Mouse (Mus musculus) adrenal gland, postnatal 36 days (tissue): ENCODE measurements around the gene 2610507B11Rik. TPM values are rescaled to one million over a fixed set of nuclear protein-coding genes. Genes with fewer than 3 reads are reported as not detected.

Experiments
- DNase-seq, 2 experiments: peaks; one replicate each; pipeline ENCODE4 v3.0.0; 2021; ENCODE audit warnings: mixed read lengths in 1 of 2
- total RNA-seq, 2 experiments: library from RNA; stranded (reverse); gene quantifications; 2 replicates each; pipeline ENCODE4 v1.2.3; 2021

Gene 2610507B11Rik
- total RNA-seq, 2 experiments from 2014 or later, result 150 to 176 TPM

DNA sequence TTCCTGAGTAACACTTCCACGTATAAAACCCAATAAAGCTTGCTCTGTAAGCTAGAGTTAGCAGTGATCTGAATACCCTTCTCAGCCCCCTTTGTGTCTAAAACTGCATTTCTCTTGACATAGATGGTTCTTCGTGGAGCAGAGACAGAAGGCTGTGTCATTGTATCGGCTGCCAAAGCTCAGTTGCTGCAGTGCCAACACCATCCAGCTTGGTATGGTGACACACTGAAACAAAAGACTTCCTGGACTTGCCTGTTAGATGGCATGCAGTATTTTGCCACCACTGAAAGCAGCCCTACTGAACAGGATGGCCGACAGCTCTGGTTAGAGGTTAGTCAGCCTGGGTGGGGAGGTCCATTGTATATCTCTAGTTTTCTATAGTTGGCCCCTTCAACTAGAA lies 18.0 kb downstream of the 2610507B11Rik start:
- DNase-seq, result no peak

DNA sequence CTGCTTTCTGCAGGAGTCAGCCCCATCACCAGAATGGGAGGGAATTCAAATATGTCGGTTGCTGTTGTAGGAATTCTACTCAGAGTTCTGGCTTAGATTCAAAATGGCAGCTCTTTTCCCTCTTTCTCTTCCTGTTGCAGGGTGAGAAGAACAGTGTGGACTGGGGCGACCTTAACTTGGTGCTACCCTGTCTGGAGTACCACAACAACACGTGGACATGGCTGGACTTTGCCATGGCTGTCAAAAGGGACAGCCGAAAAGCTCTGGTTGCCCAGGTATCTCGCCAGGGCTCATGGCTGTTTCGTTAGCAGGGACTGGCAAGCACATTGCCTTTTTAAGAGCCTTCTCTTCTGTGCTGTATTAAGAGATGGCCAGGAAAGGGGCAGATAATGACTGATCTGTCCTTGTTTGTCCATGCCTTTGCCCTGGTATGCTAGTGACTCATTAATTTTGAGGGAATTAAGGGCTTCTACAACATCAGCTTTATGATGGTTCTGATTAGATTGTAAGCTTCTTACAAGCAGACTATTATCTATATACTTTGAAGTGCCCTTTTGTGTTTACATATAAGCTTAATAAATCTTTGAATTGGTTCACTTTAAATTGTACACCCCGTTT lies 27.7 kb downstream of the 2610507B11Rik start:
- DNase-seq, result no peak

DNA sequence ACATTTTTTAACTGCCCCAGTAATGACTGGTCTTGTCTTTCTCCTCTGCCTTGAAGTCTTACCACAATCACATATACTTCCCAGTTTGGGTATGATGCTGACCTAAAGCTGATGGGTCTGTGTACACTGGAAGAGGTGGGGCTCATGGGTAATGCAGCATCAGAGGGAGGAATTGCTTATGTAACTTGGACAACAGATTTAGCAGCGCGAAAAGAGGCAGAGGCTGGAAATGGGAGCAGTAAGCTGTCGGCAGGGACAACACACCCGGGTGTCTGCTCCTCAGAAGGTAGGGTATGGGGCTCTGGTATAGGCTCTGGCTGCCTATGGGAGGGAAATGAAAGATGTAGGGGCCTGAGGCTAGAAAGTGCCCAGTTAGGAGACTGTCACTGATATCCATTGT lies 29.1 kb downstream of the 2610507B11Rik start, which contains the start of gene BC030499:
Gene BC030499, plus strand, starts transcription at position 188 of the 400 bp plus-strand sequence.
- no peak for DNase-seq

DNA sequence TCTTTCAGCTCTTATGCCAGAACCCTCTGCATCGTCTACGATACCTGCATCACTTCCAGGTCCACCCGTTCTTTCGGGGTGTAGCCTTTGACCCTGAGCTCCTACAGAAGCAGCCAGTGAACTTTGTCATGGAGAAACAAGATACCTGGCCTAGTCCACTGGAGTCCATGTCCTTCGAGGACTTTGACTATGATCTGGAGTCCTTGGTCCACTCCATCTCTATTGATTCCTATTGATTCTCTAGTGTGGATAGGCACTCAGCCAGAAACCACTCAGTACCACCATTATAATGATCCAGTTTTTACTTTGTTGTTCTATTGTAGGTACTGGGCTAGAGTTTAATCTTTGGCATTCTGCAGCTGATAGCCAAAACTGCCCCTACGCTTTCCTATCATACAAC lies 33.0 kb downstream of the 2610507B11Rik start:
- DNase-seq, result no peak

DNA sequence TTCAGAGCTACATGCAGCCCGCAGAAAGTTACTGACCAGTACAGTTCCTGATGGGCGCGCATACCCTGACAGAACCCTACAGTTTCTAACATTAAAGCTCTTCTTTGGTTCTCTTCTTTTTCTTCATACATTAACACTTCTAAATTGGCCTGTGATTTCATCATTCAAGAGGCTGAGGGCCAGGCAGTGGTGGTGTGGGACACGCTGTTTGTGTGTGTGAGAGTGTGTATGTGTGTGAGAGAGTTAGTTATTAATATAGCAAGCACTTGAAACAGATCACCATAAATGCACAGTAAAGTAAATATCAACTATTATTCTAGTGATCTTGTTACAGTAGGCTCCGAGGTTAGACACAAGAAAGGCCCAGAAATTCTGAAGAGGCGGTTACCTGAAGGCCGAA lies 39.4 kb downstream of the 2610507B11Rik start:
- no peak for DNase-seq

DNA sequence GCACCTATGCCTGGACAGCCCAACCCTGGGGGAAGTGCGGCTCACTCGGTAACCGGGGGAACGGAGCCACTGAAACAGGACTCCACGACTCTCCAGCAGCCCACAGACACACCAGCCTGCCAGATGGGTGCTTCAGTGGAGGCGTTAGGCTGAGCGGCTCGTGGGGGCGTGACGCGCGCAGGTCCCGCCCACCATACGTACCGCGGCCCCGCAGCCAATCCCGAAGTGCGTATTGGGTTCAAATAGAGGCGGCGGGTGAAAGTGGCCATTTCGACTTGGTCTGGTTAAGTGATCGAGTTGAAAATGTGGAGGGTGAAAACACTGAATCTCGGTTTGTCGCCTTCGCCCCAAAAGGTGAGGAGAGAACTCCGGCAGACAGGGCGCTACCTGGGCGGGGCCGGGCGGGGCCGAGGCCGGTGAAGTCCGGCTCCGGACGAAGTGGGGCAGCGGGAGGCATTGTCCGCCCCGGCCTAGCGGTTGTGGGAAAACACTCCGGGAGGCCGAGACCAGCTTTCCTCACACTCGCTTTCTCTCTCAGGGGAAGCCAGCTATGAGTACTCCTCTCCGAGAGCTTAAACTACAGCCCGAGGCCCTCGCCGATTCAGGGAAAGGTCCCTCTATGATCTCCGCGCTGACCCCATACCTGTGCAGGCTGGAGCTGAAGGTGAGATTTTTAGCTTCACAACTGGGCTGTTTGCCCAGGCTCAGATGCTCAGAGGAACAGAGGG lies 40.0 kb downstream of the 2610507B11Rik start, which contains the start of gene Spag5:
Gene Spag5, plus strand, starts transcription at position 173 of the 728 bp plus-strand sequence.
- peak; percentile 91 to 93 for DNase-seq

DNA sequence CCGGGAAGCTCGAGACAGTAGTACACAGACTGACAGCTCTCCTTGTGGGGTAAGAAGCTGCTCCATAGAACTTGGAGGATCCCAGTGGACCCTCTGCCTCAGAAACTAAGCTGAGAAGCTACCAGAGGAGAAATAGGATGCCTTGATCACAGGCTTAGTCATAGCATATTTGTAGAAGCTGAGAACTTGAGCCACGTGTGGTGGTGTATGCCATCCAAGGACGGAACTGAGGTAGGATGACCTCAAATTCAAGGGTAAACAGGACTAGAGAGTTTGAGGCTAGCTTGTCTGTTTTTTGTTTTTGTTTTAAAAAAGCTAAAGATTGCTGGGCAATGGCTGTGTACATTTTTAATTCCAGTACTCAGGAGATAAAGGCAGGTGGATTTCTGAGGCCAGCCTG lies 43.7 kb downstream of the 2610507B11Rik start:
- DNase-seq, result peak in 1 of 2 experiments; percentile 24

DNA sequence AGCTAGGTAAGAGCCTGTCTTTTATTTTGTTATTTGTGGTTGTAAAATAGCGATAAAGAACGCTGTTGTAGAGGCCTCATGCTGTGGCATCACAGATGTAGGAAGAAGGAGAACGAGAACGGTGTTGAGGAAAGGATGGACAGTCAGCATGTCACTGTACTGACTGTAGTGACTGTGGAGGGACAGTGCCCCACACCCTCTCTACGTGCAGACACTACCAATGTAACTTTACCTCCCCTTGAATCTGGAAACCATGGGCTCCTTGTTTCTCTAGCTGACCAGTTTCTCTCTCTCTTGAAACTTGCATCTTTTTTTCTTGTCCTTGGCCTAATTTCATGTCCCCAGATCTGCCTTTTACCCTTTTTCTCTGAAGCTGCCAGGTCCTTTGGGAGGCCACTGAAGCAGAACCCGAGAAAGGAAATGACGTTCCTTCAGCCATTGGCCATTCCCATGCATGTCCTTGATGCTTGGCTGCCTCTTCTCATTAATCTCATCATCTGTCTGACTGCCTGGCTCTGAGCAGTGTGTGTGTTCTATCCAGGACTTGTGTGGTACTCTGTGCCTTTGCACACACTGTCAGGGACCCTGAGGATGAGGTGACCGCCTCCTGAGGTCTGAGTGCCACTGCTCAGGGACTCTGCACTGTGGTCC lies 49.4 kb downstream of the 2610507B11Rik start:
- peak; percentile 45 to 51 for DNase-seq

DNA sequence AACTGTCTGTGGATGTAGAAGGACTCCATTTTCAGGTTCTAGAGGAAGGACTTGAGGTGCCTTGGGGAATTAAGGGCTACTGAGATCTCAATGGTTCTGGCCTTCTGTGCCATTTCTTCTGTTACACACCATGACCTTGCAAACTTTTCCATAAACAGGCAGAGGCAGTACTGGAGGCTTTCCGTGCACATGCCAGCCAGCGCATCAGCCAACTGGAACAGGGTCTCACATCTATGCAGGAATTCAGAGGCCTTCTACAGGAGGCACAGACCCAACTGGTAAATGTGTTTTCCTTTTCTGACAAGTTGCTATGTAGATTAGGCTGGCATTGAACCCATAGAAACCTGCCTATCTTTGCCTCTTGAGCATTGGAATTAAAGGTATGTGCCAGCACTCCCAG lies 52.1 kb downstream of the 2610507B11Rik start:
- peak; percentile 41 to 47 for DNase-seq

DNA sequence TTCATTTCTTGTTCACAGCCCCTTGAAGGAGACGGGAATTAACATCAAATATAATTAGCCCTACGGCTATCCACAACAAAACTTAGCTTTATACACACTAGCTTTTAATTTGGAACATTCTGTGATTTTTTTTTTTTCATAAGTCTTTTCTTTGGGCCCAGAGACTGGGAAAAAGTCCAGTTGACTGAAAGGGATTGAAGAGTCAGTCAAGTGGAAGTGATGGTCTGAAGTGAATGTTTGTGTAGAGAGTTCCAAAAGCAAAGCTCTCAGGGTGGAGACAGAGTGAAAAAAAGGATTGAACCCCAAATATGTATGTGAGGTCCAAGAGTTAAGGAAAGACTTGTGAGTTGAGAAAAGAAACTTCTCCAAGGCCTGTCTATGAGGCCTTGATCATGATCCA lies 56.9 kb downstream of the 2610507B11Rik start:
- DNase-seq, result no peak

DNA sequence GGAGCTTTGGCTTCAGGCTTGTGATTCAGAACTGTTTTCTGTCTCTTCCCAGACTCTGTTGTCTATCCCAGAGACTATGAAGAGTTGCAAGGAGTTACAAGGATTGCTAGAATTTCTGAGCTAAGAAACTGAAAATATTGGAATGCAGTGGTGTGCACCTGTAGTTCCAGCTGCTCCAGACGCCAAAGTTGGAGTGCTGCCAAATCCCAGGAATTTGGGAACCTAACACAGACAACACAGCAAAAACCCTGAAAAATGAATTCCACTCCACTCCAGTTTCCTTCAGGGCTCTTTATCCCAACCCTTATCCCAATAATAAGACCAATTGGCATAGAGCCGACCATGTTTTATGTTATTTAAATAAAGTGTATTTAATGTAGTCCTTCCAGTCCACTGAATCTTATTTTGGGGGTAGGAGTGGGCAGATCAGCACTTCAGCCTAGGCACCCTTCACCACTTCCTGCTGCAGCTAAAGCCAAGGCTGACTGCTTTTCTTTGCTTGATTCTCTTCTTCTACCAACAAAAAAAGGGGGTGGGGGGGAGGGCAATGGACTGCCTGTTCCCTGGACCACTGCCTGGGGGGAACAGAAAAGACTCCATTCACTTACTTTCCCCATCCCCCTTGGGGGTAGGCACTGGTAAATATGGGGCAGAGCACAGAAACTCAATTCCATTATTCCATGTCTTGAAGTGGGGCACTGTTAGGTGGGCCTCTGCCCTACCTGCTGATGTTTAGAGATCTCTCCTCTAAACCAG lies 60.7 kb downstream of the 2610507B11Rik start:
- DNase-seq, result no peak

DNA sequence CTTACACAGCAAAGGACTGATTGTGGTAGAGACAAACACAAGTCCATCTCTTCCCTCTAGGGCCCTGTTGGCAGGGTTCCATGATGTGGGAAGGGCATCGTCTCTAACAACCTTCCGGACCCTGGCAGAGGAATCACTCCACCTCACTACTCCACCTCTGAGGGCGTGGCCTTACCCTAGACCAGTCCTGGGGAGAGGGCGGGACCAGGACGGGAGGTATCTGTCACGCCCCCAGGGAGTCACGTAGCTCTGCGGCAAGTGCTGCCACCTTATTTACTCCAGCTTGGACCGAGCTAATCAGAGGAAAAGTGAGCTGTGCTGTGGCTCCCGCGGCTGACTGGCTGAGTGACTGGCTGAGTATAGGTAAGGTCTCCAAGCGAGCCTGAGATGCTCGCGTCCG lies 61.3 kb downstream of the 2610507B11Rik start, which contains the start of gene Aldoc:
Gene Aldoc, plus strand, starts transcription at position 109 of the 400 bp plus-strand sequence.
- DNase-seq, result peak; percentile 90 to 91

DNA sequence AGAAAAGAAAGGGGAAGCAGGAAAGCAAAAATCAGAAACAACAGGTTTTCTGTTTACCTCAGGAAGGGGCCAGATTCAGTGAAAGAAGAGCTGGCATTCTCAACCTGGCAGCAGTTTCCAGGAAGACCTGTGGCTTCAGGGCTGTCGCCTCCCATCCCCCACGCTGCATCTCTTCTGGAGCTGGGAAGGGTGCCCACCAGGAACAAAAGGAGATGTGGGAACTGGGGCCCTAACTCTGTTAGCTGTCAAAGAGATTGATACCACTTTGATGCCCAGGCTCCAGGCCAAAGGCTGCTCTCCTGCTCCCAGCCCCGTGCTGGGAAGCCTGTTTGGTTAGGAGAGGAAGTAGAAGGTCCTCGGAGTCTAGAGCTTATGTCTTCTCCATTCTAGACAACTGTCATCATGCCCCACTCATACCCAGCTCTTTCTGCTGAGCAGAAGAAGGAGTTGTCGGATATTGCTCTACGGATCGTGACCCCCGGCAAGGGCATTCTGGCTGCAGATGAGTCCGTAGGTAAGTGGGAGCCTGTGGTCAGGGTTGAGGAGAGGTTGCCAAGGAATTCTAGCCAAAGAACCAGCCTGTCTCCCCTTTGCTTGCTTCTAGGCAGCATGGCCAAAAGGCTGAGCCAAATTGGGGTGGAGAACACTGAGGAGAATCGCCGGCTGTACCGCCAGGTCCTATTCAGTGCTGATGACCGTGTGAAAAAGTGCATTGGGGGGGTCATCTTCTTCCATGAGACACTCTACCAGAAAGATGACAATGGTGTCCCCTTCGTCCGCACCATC lies 62.6 kb downstream of the 2610507B11Rik start:
- no peak for DNase-seq

DNA sequence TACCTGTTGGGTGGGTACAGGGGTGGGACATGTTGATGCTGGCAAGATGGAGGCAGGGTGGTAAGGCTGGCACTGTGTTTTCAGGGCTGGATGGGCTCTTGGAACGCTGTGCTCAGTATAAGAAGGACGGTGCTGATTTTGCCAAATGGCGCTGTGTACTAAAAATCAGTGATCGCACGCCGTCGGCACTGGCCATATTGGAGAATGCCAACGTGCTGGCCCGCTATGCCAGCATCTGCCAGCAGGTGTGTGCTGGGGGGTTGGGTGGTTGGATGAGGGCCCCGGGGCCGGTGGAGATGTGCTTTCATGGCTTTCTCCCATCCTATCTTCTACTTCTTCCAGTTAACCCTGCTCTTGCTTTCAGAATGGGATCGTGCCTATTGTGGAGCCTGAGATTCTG lies 63.4 kb downstream of the 2610507B11Rik start:
- no peak for DNase-seq

DNA sequence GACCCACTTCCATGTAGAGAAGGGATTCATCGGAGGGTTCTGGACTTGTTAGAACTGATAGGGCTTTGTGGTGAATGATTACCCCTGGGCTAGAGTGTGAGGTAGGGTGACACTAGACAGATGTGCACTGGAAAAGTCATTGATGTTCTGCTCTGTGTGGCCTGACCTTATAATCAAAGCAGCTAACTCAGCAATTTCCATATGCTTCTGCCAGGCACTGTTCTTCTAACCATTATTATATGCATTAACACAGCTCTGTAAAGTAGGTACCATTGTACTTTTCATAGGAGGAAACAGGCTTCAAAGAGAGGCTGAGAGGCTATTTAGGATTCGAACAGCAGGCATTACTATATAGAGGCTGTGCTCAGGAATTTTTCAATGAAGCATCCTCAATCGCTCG lies 65.7 kb downstream of the 2610507B11Rik start:
- DNase-seq, result no peak

DNA sequence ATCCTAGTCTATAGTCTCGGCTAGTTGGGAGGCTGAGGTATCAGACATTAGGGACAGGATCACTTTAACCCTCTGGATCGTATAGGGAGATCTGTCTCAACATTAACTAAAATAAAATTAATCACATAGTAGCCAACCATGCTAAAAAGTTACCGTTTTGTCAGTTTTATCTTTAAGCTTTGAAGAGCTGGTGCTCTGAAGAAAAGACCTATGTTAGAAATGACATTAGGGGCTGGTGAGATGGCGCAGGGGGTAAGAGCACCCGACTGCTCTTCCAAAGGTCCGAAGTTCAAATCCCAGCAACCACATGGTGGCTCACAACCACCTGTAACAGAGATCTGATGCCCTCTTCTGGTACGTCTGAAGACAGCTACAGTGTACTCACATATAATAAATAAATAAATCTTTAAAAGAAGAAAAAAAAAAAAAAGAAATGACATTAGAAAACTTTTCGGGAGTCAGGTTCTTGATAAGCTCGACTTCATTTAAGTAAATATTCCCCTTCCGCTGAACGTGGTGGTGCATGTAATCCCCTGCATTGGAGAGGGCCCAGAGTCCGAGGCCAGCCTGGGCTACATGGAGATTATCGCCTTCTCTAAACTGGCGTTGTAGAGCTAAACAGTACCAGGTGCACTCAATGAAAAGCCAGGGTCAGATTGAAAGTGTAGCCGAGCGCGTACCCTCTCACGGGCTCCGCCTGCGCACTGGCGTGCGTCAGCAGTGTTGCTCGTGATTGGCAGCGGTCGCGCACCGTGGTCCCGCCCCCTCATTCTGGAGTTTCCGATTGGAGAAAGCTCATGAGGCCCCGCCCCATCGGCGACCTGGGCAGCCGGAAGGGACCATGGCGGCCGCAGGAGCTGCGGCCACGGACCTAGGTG lies 66.3 kb downstream of the 2610507B11Rik start, which contains the start of gene Pigs:
Gene Pigs, plus strand, starts transcription at position 782 of the 878 bp plus-strand sequence.
- DNase-seq, result peak; percentile 98 to 99

DNA sequence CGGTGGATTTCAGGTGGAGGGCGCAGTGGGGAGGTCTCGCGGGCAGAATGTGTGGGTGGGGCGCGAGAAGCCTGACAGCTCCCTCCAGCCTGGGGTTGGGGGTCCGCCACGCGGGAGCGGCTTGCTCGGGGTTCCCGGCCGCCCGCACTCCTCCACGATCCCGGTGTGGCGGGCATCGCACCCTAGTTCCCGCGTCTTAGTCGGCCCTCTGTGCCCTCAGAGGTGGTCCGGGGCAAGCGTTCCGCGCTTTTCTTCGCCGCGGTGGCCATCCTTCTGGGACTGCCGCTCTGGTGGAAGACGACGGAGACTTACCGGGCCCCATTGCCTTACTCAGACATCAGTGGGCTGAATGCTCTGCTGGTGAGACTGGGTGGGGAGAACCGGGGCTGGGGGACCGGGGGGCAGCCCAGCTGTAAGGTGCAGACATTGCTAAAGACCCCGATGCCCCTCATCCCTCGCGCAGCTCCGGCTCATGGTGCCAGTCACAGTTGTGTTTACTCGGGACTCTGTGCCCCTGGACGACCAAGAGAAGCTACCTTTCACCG lies 67.0 kb downstream of the 2610507B11Rik start:
- no peak for DNase-seq

DNA sequence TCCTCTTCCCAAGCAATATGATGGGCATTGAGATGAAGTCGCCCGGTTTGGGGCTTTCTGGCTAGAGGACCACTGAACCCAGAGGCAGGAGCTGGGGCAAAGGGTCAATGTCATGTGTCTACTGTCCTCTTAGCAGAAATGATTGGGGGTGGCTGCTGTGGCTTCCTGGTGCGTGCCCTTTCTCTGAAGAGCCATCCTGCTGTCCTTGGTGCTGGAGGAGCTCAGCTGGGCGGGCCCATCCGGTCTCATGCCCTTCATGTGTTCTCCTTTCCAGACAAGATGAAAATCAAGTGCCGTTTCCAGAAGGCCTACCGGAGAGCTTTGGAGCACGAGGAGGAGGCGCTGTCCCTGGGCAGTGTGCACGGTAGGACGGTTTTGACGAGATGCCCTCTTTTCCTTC lies 71.1 kb downstream of the 2610507B11Rik start:
- no peak for DNase-seq

DNA sequence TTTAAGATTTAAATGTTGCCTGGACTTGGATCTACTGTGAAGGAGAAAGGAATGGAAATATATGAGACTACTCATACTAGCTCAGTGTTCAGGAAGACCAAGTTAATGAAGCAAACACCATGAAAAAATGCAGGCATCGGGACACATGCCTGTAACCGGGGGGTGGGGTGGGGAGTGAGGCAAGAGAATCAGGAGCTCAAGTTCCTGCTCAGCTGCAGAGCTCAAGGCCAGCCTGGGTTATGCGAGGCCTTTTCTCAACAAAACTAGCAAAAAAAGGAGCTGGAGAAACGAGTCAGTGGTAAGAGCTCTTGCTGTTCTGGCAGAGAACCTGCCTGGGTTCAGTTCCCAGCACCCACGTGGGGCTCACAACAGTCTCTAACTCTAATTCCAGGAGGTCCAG lies 72.4 kb downstream of the 2610507B11Rik start:
- DNase-seq, result peak; percentile 48 to 66

DNA sequence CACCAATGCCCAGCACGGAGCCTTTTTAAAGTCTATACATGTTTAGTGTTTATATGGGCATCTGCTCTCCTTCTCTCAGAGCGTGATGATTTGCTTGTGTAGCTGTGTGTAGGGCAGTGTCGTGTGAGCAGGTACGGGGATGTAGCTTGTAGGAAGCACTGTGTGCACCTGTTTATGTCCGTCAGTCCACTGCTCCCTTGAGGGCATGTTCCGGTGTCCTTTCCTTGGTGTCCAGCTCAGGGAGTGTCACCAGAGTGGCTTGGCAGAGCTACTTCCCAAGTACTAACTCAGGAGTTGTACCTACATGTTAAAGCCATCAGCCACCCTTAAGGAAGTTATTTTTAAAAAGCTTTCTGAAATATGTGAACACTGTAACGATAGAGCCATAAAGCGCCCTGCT lies 75.5 kb downstream of the 2610507B11Rik start:
- no peak for DNase-seq
